Mouse (Mus musculus) embryonic facial prominence, embryonic 11.5 days (tissue): ENCODE data around the gene Epha8. TPM values are rescaled to one million over a fixed set of nuclear protein-coding genes. Genes with fewer than 3 reads are reported as not detected.

Experiments used
- ATAC-seq: fragments of 200-750 bp; cut with Nextera tagmentation; replicated peaks from 2 replicates; pipeline ENCODE4 v1.8.0; 2017; ENCODE audit warnings: low read depth; ENCODE audit not compliant: insufficient number of reproducible peaks, low FRiP score, low TSS enrichment
- DNase-seq: peaks from one replicate; pipeline ENCODE4 v3.0.0-alpha.2; 2015; ENCODE audit warnings: low spot score
- H3K27ac ChIP-seq: fragments of 300-500 bp; sonication (generic); replicated peaks from 2 replicates; pipeline ENCODE4 v1.5.1; 2014; ENCODE audit warnings: mild to moderate bottlenecking, low read depth, low read length, control low read depth
- H3K27me3 ChIP-seq: fragments of 300-500 bp; sonication (generic); 2 replicates; pipeline ENCODE4 v1.6.1; 2014; ENCODE audit warnings: mild to moderate bottlenecking, low read length, moderate library complexity, mixed read lengths; ENCODE audit not compliant: control insufficient read depth, insufficient read depth
- H3K36me3 ChIP-seq: fragments of 300-500 bp; sonication (generic); replicated peaks from 2 replicates; pipeline ENCODE4 v1.6.1; 2014; ENCODE audit warnings: low read depth, mild to moderate bottlenecking, low read length, moderate library complexity, mixed read lengths; ENCODE audit not compliant: control insufficient read depth, insufficient read depth
- H3K4me1 ChIP-seq: fragments of 300-500 bp; sonication (generic); 2 replicates; pipeline ENCODE4 v1.6.1; 2014; ENCODE audit warnings: low read length, mixed read lengths; ENCODE audit not compliant: control insufficient read depth, insufficient read depth
- H3K4me2 ChIP-seq: fragments of 300-500 bp; sonication (generic); 2 replicates; pipeline ENCODE4 v1.6.1; 2014; ENCODE audit warnings: low read depth, mild to moderate bottlenecking, control low read depth, low read length, moderate library complexity
- H3K4me3 ChIP-seq: fragments of 300-500 bp; sonication (generic); 2 replicates; pipeline ENCODE4 v1.5.1; 2014; ENCODE audit warnings: low read depth, low read length, control low read depth
- H3K9ac ChIP-seq: fragments of 300-500 bp; sonication (generic); replicated peaks from 2 replicates; pipeline ENCODE4 v1.6.1; 2014; ENCODE audit warnings: mild to moderate bottlenecking, control low read depth, low read length
- H3K9me3 ChIP-seq: fragments of 300-500 bp; sonication (generic); replicated peaks from 2 replicates; pipeline ENCODE4 v1.6.1; 2016; ENCODE audit warnings: mild to moderate bottlenecking, low read length, inconsistent platforms, mixed read lengths; ENCODE audit not compliant: control insufficient read depth
- WGBS: fragments of 180-500 bp; shearing (Covaris S2); extraction: QIAGEN DNeasy Blood & Tissue Kit; methylation state at CpG from one replicate; pipeline ENCODE4 v1.1.7; 2014; 5-methylcytosine and 5-hydroxymethylcytosine counted together
- polyA plus RNA-seq: library from polyadenylated mRNA; unstranded; fragments of >200 nt; fragmentation: Nextera tagmentation; extraction: Ambion mirVana; gene quantifications from 2 replicates; pipeline ENCODE4 v1.2.1, GENCODE M21; 2014

The Epha8 gene
- 0.64 and 0.65 TPM in 2 replicates for polyA plus RNA-seq

GRCm38 (mm10) chr4:136956751-136957446 lies at the start of gene Epha8:
TSS of gene Epha8 (minus strand) at chr4:136956816.
- Histone ChIP-seq H3K27ac (no peak within 1 kb of the TSS), H3K4me1 (no peaks in the 10 kb centered on the region), H3K9ac (peak within 1 kb of the TSS; percentile 32; the same call in 1 of the 2 replicates), H3K36me3 (no peaks in the 10 kb centered on the region), H3K4me3 (peak within 1 kb of the TSS; percentile 37), H3K4me2 (peak within 1 kb of the TSS; percentile 92), H3K27me3 (peaks cover 45% of the 10 kb centered on the region), H3K9me3 (no peaks in the 10 kb centered on the region)
- 1% methylated on average over 44 of the region's 75 CpGs for WGBS
- DNase-seq (peak; percentile 18), ATAC-seq (no peak)

GRCm38 (mm10) chr4:137001825-137002224 lies 45.2 kb upstream of the Epha8 start:
- no peak overlapping the region for H3K27ac ChIP-seq
- H3K4me1 ChIP-seq: no peaks in the 10 kb centered on the region
- H3K4me2 ChIP-seq: no peak overlapping the region
- 89% methylated on average over 3 of the region's 3 CpGs for WGBS
- no peak overlapping the region for H3K9ac ChIP-seq
- DNase-seq (no peak), ATAC-seq (no peak)
- no peak overlapping the region for H3K4me3 ChIP-seq
- no peaks in the 10 kb centered on the region for H3K9me3 ChIP-seq
- H3K27me3 ChIP-seq: no peaks in the 10 kb centered on the region
- H3K36me3 ChIP-seq: no peaks in the 10 kb centered on the region

GRCm38 (mm10) chr4:137001020-137001419 lies 44.4 kb upstream of the Epha8 start:
- H3K4me2 ChIP-seq: no peak overlapping the region
- WGBS: 83% methylated on average over 7 of the region's 7 CpGs
- no peak for DNase-seq
- H3K4me1 ChIP-seq: no peaks in the 10 kb centered on the region
- H3K9me3 ChIP-seq: no peaks in the 10 kb centered on the region
- H3K9ac ChIP-seq: no peak overlapping the region
- no peak for ATAC-seq
- no peaks in the 10 kb centered on the region; the same call in 1 of the 2 replicates for H3K36me3 ChIP-seq
- H3K4me3 ChIP-seq: no peak overlapping the region
- no peaks in the 10 kb centered on the region for H3K27me3 ChIP-seq
- H3K27ac ChIP-seq: no peak overlapping the region

- WGBS: 87% methylated on average over 7 of the region's 7 CpGs
- H3K4me1 ChIP-seq: no peaks in the 10 kb centered on the region
- ATAC-seq (no peak), DNase-seq (no peak)
- H3K9me3 ChIP-seq: no peaks in the 10 kb centered on the region
- peaks cover 3% of the 10 kb centered on the region; the same call in 1 of the 2 replicates for H3K36me3 ChIP-seq
- no peaks in the 10 kb centered on the region for H3K27me3 ChIP-seq
- H3K4me3 ChIP-seq: no peak overlapping the region
- no peak overlapping the region for H3K4me2 ChIP-seq
- no peak overlapping the region for H3K9ac ChIP-seq
- no peak overlapping the region for H3K27ac ChIP-seq
Observed at GRCm38 (mm10) chr4:136998371-136998770, 41.8 kb upstream of the Epha8 start.

GRCm38 (mm10) chr4:136997723-136998345 lies 41.2 kb upstream of the Epha8 start:
- 92% methylated on average over 12 of the region's 12 CpGs for WGBS

GRCm38 (mm10) chr4:136996933-136997332 lies 40.3 kb upstream of the Epha8 start:
- Histone ChIP-seq H3K4me1 (no peaks in the 10 kb centered on the region), H3K27me3 (no peaks in the 10 kb centered on the region), H3K9me3 (no peaks in the 10 kb centered on the region), H3K9ac (no peak overlapping the region), H3K27ac (no peak overlapping the region), H3K4me3 (no peak overlapping the region), H3K4me2 (no peak overlapping the region), H3K36me3 (peaks cover 3% of the 10 kb centered on the region; the same call in 1 of the 2 replicates)
- WGBS: 67% methylated on average over 7 of the region's 7 CpGs
- no peak for DNase-seq
- ATAC-seq: no peak

More at GRCm38 (mm10) chr4:136997723-136998345, 41.2 kb upstream of the Epha8 start:
- no peaks in the 10 kb centered on the region for H3K4me1 ChIP-seq
- no peak overlapping the region for H3K27ac ChIP-seq
- no peak for DNase-seq
- no peak for ATAC-seq
- H3K27me3 ChIP-seq: no peaks in the 10 kb centered on the region
- H3K4me3 ChIP-seq: no peak overlapping the region
- no peak overlapping the region for H3K9ac ChIP-seq
- no peaks in the 10 kb centered on the region for H3K9me3 ChIP-seq
- peaks cover 3% of the 10 kb centered on the region; the same call in 1 of the 2 replicates for H3K36me3 ChIP-seq
- no peak overlapping the region for H3K4me2 ChIP-seq

- Histone ChIP-seq H3K9ac (no peak overlapping the region), H3K9me3 (no peaks in the 10 kb centered on the region), H3K27me3 (no peaks in the 10 kb centered on the region), H3K27ac (no peak overlapping the region), H3K4me1 (no peaks in the 10 kb centered on the region), H3K4me3 (no peak overlapping the region), H3K4me2 (no peak overlapping the region), H3K36me3 (peaks cover 3% of the 10 kb centered on the region; the same call in 1 of the 2 replicates)
- DNase-seq (no peak), ATAC-seq (no peak)
- WGBS: 95% methylated on average over 14 of the region's 14 CpGs
Observed at GRCm38 (mm10) chr4:136995361-136995760, 38.7 kb upstream of the Epha8 start.
